Mouse (Mus musculus) right cerebral cortex, postnatal 10 days (tissue): Measurements from ENCODE around the gene Tspan18.
A peak's percentile ranks its signal among the peaks of the same experiment; 100 is the strongest.

ENCODE experiments used
- DNase-seq, 2 experiments: peaks; one replicate each; pipeline ENCODE4 v3.0.0; 2021; ENCODE audit warnings: low spot score in 2 of 2

The Tspan18 gene

GRCm38 (mm10) chr2:93333817-93334731 is at the start of gene Tspan18:
Gene Tspan18 (minus strand): TSS chr2:93334505.
- peak; percentile 47 to 71 for DNase-seq

- DNase-seq: peak; percentile 60 to 67
Measured at GRCm38 (mm10) chr2:93383831-93384230, 49.5 kb upstream of the Tspan18 start.

- DNase-seq: no peak
Measured at GRCm38 (mm10) chr2:93380680-93381089, 46.4 kb upstream of the Tspan18 start.

GRCm38 (mm10) chr2:93377797-93378196 is 43.5 kb upstream of the Tspan18 start:
- DNase-seq: peak; percentile 46 to 50

GRCm38 (mm10) chr2:93377157-93377556 is 42.9 kb upstream of the Tspan18 start:
- no peak for DNase-seq

- no peak for DNase-seq
Measured at GRCm38 (mm10) chr2:93372872-93373271, 38.6 kb upstream of the Tspan18 start.

GRCm38 (mm10) chr2:93372097-93372571 is 37.8 kb upstream of the Tspan18 start:
- no peak for DNase-seq

GRCm38 (mm10) chr2:93368954-93369353 is 34.6 kb upstream of the Tspan18 start:
- peak; percentile 53 to 54 for DNase-seq

GRCm38 (mm10) chr2:93367962-93368361 is 33.7 kb upstream of the Tspan18 start:
- DNase-seq: no peak

GRCm38 (mm10) chr2:93365411-93365810 is 31.1 kb upstream of the Tspan18 start:
- DNase-seq: no peak

GRCm38 (mm10) chr2:93364951-93365350 is 30.6 kb upstream of the Tspan18 start:
- no peak for DNase-seq

- DNase-seq: no peak
Measured at GRCm38 (mm10) chr2:93361454-93361853, 27.1 kb upstream of the Tspan18 start.

- DNase-seq: no peak
Measured at GRCm38 (mm10) chr2:93360310-93360709, 26.0 kb upstream of the Tspan18 start.

- DNase-seq: no peak
Measured at GRCm38 (mm10) chr2:93357391-93357790, 23.1 kb upstream of the Tspan18 start.

GRCm38 (mm10) chr2:93355845-93356244 is 21.5 kb upstream of the Tspan18 start:
- DNase-seq: no peak

GRCm38 (mm10) chr2:93354621-93355020 is 20.3 kb upstream of the Tspan18 start:
- no peak for DNase-seq

- DNase-seq: no peak
Measured at GRCm38 (mm10) chr2:93353725-93354124, 19.4 kb upstream of the Tspan18 start.

GRCm38 (mm10) chr2:93352915-93353685 is 18.8 kb upstream of the Tspan18 start:
- no peak for DNase-seq

GRCm38 (mm10) chr2:93351352-93351751 is 17.0 kb upstream of the Tspan18 start:
- DNase-seq: no peak

- DNase-seq: no peak
Measured at GRCm38 (mm10) chr2:93347018-93347417, 12.7 kb upstream of the Tspan18 start.

GRCm38 (mm10) chr2:93346609-93347008 is 12.3 kb upstream of the Tspan18 start:
- no peak for DNase-seq

- no peak for DNase-seq
Measured at GRCm38 (mm10) chr2:93345663-93346268, 11.5 kb upstream of the Tspan18 start.
